Mouse (Mus musculus) liver, adult 10 weeks (tissue): Measurements from ENCODE around the gene Dph3. TPM values are rescaled to one million over a fixed set of nuclear protein-coding genes. Genes with fewer than 3 reads are reported as not detected.

Experiments
- polyA plus RNA-seq: library from polyadenylated mRNA; stranded (reverse); fragments of 350-450 nt; fragmentation: Illumina TruSeq; extraction: RNeasy Lipid Tissue Mini Kit (QIAGEN cat#74804); gene quantifications from one replicate; pipeline ENCODE4 v1.2.3, GENCODE M21; 2014; ENCODE audit warnings: low read depth, low replicate concordance

The Dph3 gene
- polyA plus RNA-seq = 23.3 TPM

DNA sequence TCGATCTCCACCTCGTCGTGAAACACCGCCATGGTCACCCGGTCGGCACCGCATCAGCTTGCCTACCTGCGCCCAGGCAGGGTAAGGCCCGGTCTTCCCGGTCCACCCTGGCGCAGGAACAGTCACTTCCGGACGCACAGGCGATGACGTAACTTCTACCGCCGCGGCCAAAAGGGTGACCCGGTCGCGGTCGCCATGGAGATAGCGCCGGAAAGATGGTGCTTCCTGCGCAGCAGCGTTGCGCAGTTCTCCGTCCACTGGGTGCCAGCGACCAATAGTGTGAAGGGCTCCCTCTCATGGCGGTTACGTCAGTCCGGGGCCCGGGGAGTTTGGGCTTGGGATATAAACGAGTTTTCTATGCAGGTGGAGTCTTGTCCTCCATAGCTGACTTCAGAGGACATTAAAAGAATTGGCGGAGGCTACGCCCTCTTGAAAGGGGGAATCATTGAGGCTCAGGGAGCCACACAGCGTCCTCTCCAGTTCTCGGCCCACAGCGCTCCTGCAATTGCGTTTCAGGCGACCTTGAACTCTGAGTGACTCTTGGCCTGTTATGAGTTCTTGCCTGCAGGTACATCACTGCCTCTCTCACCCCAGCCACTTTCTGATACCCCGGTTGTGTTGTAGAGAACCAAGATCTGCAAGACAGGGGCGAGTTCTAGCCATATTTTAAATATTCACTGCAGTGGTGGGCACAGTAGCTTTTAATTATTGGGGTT is at the start of gene Dph3:
TSS of gene Dph3 (minus strand) at position 244 of the 716 bp plus-strand sequence.

DNA sequence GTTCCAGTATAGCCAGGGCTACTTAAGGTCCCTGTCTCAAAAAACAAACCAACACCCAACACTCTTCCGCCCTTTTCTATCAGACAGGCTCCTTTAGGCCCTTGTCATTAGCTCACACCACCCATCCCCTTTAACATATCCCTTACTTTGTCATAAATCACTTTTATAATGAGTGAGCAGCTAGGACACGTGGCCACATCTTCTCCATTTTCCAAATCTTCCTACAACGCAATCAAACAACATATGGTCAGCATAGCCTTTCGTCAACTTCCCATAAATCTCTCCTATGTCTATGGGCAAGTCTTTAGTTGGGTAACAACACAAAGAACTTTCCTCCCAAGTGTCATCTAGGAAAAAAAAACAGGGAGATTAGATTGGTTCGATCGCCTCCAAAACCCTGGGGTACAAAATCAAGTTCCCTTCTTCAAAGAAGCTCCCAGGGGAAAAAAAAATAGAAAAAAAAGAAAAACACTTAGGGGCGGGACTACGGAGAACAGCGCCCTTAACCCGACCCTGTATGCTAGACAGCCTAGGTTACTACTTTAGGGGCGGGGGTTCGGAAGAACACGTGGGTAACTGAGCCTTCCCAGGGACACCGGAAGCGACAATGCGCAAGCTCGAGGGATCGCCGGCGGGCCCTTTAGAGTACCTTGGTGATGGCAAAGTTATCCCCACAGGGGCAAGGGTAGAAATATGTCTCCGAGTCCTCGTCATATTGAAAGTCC is 606 bp downstream of the Dph3 start, which contains the start of gene Oxnad1:
TSS of gene Oxnad1 (plus strand) at position 614 of the 725 bp plus-strand sequence.

Other genes with a start within 250 kb of the Dph3 start
- 0.74 TPM for gene Galnt15, start 56.7 kb downstream of the Dph3 start, polyA plus RNA-seq
- 44.4 TPM for gene Oxnad1, start 355 bp downstream of the Dph3 start, polyA plus RNA-seq
- gene Msmb, start 56.3 kb upstream of the Dph3 start, polyA plus RNA-seq = not detected
- 164 TPM for gene Ncoa4, start 74.1 kb upstream of the Dph3 start, polyA plus RNA-seq
- 154 TPM for gene Timm23, start 116.2 kb upstream of the Dph3 start, polyA plus RNA-seq
- 19.5 TPM for gene Parg, start 116.2 kb upstream of the Dph3 start, polyA plus RNA-seq
- not detected for gene Ogdhl, start 236.3 kb upstream of the Dph3 start, polyA plus RNA-seq